Mouse (Mus musculus): ENCODE data around the gene Btbd16. TPM values are rescaled to one million over a fixed set of nuclear protein-coding genes. Genes with fewer than 3 reads are reported as not detected.

Btbd16 gene
- polyA plus RNA-seq, 1 experiment from 2014 or later = not detected

DNA sequence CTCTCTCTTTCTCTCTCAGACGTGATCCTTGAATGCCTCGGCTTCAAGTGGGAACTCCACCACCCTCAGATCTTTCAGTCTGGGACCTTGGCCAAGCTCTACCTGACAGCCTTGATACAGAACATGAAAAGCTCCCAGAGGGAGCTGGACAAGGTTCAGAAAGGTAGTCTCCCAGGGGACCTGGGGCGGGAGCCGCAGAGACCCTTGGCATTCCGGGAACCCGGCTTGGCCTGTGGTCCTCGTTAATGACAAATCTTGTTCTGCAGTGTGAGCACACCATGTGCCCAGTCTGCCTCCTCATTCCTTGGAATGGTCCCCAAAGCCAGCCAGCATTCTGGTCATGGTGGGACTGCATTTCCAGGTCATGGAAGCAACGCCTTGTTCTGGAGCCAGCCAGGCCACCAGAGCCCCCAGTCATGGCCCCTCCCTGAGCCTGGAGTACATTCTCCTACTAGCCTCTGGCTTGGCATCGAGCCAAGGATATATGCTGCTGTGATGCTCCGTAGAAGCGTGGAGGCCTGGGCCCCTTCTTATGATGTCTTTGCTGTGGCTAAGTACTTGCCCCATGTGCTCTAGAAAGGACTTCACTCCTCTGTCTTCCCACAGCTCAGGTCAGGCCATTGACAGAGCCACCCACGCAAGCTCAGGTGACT lies 12.2 kb downstream of the Btbd16 start:
- Histone ChIP-seq H3K4me3 (replicated peaks; ENCODE audit: low read depth, low read length) (no peak overlapping the region), H3K27ac (no peak overlapping the region), H3K9ac (ENCODE audit: low read depth, low read length) (no peak overlapping the region), H3K4me2 (ENCODE audit: low read length) (no peak overlapping the region), H3K36me3 (ENCODE audit: insufficient read depth, low read length) (no peaks in the 10 kb centered on the region), H3K4me1 (replicated peaks; ENCODE audit: insufficient read depth, low read length) (peaks cover 6% of the 10 kb centered on the region; the same call in 1 of the 2 replicates), H3K27me3 (ENCODE audit: insufficient read depth, low read length) (no peaks in the 10 kb centered on the region), H3K9me3 (replicated peaks; ENCODE audit: low read length) (no peaks in the 10 kb centered on the region)
- ATAC-seq (replicated peaks; ENCODE audit: low FRiP score, low read depth) (peak; percentile 74), DNase-seq (ENCODE audit: low spot score) (peak; percentile 29)
- TF ChIP-seq CTCF (IDR thresholded peaks at IDR 0.05; ENCODE audit: low read depth) = no peak
- WGBS = 61% methylated on average over 12 of the region's 12 CpGs

DNA sequence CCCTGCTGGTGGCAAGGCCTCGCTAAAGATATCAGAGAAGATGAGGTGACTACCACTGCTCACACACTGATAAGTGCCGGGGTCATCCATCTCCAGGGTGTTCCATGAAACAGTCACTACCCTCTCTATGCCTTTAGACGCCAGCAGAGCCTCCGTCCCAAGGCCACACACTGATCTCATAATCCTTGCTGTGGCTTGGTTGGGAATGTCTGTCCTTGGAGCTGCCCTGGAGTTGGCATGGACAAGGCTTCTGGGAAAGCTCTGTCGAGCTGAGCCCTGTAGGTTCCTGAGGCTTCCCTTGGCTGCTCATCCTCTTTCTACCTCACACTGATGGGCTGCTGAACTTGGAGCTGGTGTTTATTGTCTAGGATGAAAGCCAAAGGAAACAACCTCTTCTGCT lies 12.8 kb downstream of the Btbd16 start:
- 76% methylated on average over 5 of the region's 5 CpGs for WGBS
- ATAC-seq (replicated peaks; ENCODE audit: low FRiP score, low read depth) = no peak
- no peak for TF ChIP-seq CTCF (IDR thresholded peaks at IDR 0.05; ENCODE audit: low read depth)
- Histone ChIP-seq H3K27ac (no peak overlapping the region), H3K4me2 (ENCODE audit: low read length) (no peak overlapping the region), H3K27me3 (ENCODE audit: insufficient read depth, low read length) (no peaks in the 10 kb centered on the region), H3K4me3 (replicated peaks; ENCODE audit: low read depth, low read length) (no peak overlapping the region), H3K36me3 (ENCODE audit: insufficient read depth, low read length) (no peaks in the 10 kb centered on the region), H3K9ac (ENCODE audit: low read depth, low read length) (no peak overlapping the region), H3K4me1 (replicated peaks; ENCODE audit: insufficient read depth, low read length) (peaks cover 6% of the 10 kb centered on the region; the same call in 1 of the 2 replicates), H3K9me3 (replicated peaks; ENCODE audit: low read length) (no peaks in the 10 kb centered on the region)
- no peak for DNase-seq (ENCODE audit: low spot score)

DNA sequence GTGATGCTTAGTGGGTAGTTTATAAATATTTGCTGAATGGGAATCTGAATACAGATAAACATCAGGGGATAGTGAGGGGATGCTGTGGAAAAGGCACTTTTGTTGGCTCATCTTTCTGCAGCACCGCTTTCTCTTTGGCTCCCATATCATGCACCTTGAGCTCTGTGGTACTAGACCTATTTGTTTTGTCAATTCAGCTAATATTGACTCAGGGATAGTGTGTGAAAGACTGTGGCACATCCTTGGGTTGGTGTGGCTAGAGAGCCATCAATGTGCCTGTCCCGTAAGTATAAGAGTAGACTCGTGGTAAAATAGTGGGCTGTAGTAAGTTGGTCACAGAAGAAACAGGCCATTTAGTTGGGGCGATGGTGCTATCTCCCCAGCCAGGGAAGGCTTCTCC lies 13.7 kb downstream of the Btbd16 start:
- ATAC-seq (replicated peaks; ENCODE audit: low FRiP score, low read depth) = no peak
- WGBS = 91% methylated on average over 4 of the region's 4 CpGs

DNA sequence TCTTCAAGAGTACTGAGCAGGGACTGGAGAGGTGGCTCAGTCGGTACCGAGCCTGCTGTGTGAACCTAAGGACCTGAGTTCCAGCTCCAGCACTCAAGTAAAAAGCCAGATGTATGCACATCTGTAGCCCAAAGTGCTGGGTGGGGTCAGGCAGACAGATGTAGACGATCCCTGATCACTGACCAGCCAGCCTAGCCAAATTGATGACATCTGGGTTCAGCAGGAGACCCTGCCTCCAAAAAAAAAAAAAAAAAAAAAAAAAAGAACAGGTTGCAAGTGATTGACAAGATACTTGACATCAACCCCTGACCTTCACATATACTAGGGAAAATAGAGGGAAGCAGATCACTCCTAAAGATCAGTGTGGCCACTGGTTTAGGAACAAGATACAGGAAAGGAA lies 15.1 kb downstream of the Btbd16 start:
- TF ChIP-seq CTCF (IDR thresholded peaks at IDR 0.05; ENCODE audit: low read depth) = no peak
- H3K36me3 ChIP-seq (ENCODE audit: insufficient read depth, low read length) = no peaks in the 10 kb centered on the region
- no peak for ATAC-seq (replicated peaks; ENCODE audit: low FRiP score, low read depth)

More for the DNA sequence above, 13.7 kb downstream of the Btbd16 start:
- Histone ChIP-seq H3K4me3 (replicated peaks; ENCODE audit: low read depth, low read length) (no peak overlapping the region), H3K36me3 (ENCODE audit: insufficient read depth, low read length) (no peaks in the 10 kb centered on the region), H3K9me3 (replicated peaks; ENCODE audit: low read length) (no peaks in the 10 kb centered on the region), H3K27ac (no peak overlapping the region), H3K27me3 (ENCODE audit: insufficient read depth, low read length) (no peaks in the 10 kb centered on the region), H3K4me1 (replicated peaks; ENCODE audit: insufficient read depth, low read length) (peaks cover 6% of the 10 kb centered on the region; the same call in 1 of the 2 replicates), H3K4me2 (ENCODE audit: low read length) (no peak overlapping the region), H3K9ac (ENCODE audit: low read depth, low read length) (no peak overlapping the region)
- no peak for TF ChIP-seq CTCF (IDR thresholded peaks at IDR 0.05; ENCODE audit: low read depth)
- DNase-seq (ENCODE audit: low spot score) = no peak

DNA sequence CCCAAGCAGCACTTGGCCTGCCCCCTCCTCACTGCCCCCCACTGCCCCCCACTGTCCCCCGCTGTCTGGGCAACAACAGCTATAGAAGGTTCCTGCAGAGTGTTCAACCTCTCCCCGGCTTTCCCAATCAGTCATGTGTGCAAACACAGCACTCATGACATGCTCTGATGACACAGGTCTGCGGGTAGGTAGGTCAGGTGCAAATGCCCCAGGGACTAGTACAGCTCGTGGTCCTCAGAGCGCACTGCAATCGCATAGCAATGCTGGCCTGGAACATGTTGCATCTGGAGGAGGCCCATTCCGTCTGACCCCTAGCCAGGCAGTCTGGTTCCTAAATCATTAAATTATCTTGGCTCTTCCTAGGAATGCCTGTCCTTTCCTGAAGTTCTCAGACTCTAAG lies 15.6 kb downstream of the Btbd16 start:
- ATAC-seq (replicated peaks; ENCODE audit: low FRiP score, low read depth) (no peak; the same call in 1 of the 2 replicates), DNase-seq (ENCODE audit: low spot score) (no peak)
- Histone ChIP-seq H3K4me2 (ENCODE audit: low read length) (no peak overlapping the region), H3K4me1 (replicated peaks; ENCODE audit: insufficient read depth, low read length) (peaks cover 6% of the 10 kb centered on the region; the same call in 1 of the 2 replicates), H3K9ac (ENCODE audit: low read depth, low read length) (no peak overlapping the region), H3K27me3 (ENCODE audit: insufficient read depth, low read length) (no peaks in the 10 kb centered on the region), H3K9me3 (replicated peaks; ENCODE audit: low read length) (no peaks in the 10 kb centered on the region), H3K27ac (no peak overlapping the region), H3K36me3 (ENCODE audit: insufficient read depth, low read length) (no peaks in the 10 kb centered on the region), H3K4me3 (replicated peaks; ENCODE audit: low read depth, low read length) (no peak overlapping the region)
- TF ChIP-seq CTCF (IDR thresholded peaks at IDR 0.05; ENCODE audit: low read depth) = no peak
- WGBS = 47% methylated on average over 7 of the region's 7 CpGs

More for the DNA sequence above, 15.1 kb downstream of the Btbd16 start:
- DNase-seq (ENCODE audit: low spot score) = no peak
- Histone ChIP-seq H3K4me3 (replicated peaks; ENCODE audit: low read depth, low read length) (no peak overlapping the region), H3K27ac (no peak overlapping the region), H3K27me3 (ENCODE audit: insufficient read depth, low read length) (no peaks in the 10 kb centered on the region), H3K9me3 (replicated peaks; ENCODE audit: low read length) (no peaks in the 10 kb centered on the region), H3K9ac (ENCODE audit: low read depth, low read length) (no peak overlapping the region), H3K4me2 (ENCODE audit: low read length) (no peak overlapping the region), H3K4me1 (replicated peaks; ENCODE audit: insufficient read depth, low read length) (peaks cover 6% of the 10 kb centered on the region; the same call in 1 of the 2 replicates)
- WGBS = 89% methylated on average over 3 of the region's 3 CpGs

DNA sequence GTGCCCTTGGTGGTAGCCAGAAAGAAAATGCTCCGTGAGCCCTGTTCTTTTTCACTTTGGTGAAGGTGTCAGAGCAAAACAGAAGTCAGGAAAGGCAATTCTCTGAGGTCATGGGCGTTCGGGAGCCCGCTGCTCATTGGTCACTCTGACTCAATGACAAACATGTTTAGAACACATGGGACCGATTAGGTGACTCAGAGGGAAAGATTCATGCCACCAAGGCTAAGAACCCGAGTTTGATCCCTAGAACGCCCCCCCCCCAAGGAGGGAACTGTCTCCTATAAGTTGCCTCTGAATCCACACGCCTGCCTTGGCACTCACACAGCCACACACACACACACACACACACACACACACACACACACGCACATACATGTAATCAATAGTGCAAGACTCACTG lies 19.8 kb downstream of the Btbd16 start:
- ATAC-seq (replicated peaks; ENCODE audit: low FRiP score, low read depth) = no peak

More for the DNA sequence above, 19.8 kb downstream of the Btbd16 start:
- H3K4me1 ChIP-seq (replicated peaks; ENCODE audit: insufficient read depth, low read length) = no peaks in the 10 kb centered on the region
- no peak for TF ChIP-seq CTCF (IDR thresholded peaks at IDR 0.05; ENCODE audit: low read depth)
- H3K4me2 ChIP-seq (ENCODE audit: low read length) = no peak overlapping the region
- H3K9ac ChIP-seq (ENCODE audit: low read depth, low read length) = no peak overlapping the region
- no peaks in the 10 kb centered on the region for H3K9me3 ChIP-seq (replicated peaks; ENCODE audit: low read length)
- no peak overlapping the region for H3K4me3 ChIP-seq (replicated peaks; ENCODE audit: low read depth, low read length)
- H3K27me3 ChIP-seq (ENCODE audit: insufficient read depth, low read length) = no peaks in the 10 kb centered on the region
- 76% methylated on average over 9 of the region's 9 CpGs for WGBS
- no peak overlapping the region for H3K27ac ChIP-seq
- no peaks in the 10 kb centered on the region for H3K36me3 ChIP-seq (ENCODE audit: insufficient read depth, low read length)
- DNase-seq (ENCODE audit: low spot score) = no peak

Measured in kidney, postnatal 0 days (tissue).